9 mouse cellular contexts compared by ENCODE assay signal in the genomic region with DNA sequence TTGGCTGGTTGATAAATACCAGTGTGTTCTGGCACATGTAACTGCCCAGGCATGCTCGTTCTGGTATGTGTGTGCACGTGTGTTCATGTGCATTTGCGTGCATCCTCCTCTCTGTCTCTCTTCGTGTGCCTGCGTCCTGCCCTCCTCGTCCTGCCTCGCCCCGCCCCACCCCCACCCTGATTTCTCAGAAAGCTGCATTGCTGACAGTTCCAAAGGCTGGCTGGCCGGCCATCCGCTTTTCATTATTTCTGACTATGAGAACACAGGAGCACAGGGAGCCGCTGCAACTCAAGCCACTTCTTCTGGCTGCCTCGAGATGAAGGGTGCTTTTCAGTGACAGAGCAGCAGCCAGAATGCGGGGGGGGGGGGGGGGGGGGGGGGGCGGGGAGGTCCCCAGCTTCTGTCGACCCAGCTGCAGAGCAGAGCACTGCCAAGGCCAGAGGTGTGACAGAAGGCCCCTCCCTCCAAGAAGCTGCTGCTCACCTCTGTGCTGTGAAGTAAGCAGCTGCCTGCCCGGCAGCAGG. TPM values are rescaled to one million over a fixed set of nuclear protein-coding genes. Genes with fewer than 3 reads are reported as not detected.
DNase-seq lines count a peak whose midpoint lies in the region; ATAC-seq and TF ChIP-seq lines count a peak whose summit lies in the region.
"Had no signal": no experiment of that assay in that cellular context is flagged by ENCODE, and none has a peak within 500 bp of the region (broad histone marks: within the 10 kb centered on the region; RNA-seq: fewer than 3 reads in every experiment).

No protein-coding gene starts in this region.

- peak; percentile 25 for DNase-seq in forebrain, embryonic 14.5 days (ENCODE audit: low spot score)
- no peak for DNase-seq in spleen, adult 2 months (ENCODE audit: low read depth in 1 of 2, low spot score in 2 of 2)
- no peak for DNase-seq in spleen, adult 12 weeks (ENCODE audit: low spot score)
- DNase-seq in liver, embryonic 13.5 days, result no peak
- no peak for DNase-seq in left cerebral cortex, postnatal 25 days (ENCODE audit: low spot score in 2 of 2)
- no peak for DNase-seq in left cerebral cortex, adult 9 months (ENCODE audit: low spot score in 2 of 2)
- DNase-seq in kidney, postnatal 14 days, result no peak

- H3K9me3 ChIP-seq in forebrain, embryonic 14.5 days (replicated peaks; ENCODE audit: control insufficient read depth, low read length), result no peaks in the 10 kb centered on the region
- no peaks in the 10 kb centered on the region for H3K9me3 ChIP-seq in forebrain, embryonic 15.5 days
- no peaks in the 10 kb centered on the region for H3K9me3 ChIP-seq in liver, embryonic 13.5 days (replicated peaks)

- intact Hi-C loops in left cerebral cortex, postnatal 25 days (cut with DNase I), result no loop called here

- no peak overlapping the region for H3K27ac ChIP-seq in forebrain, embryonic 14.5 days (ENCODE audit: low read depth, low read length)
- no peak overlapping the region for H3K27ac ChIP-seq in forebrain, embryonic 15.5 days (replicated peaks)
- peak overlapping the region; percentile 58 for H3K27ac ChIP-seq in spleen, adult 2 months (ENCODE audit: insufficient read depth, low read length)
- H3K27ac ChIP-seq in liver, embryonic 13.5 days, result no peak overlapping the region
- H3K27ac ChIP-seq: left cerebral cortex, adult 2 months had no signal

- H3K9ac ChIP-seq in forebrain, embryonic 14.5 days (ENCODE audit: low read length), result no peak overlapping the region
- H3K9ac ChIP-seq in forebrain, embryonic 15.5 days (replicated peaks), result no peak overlapping the region
- no peak overlapping the region for H3K9ac ChIP-seq in liver, embryonic 13.5 days

- H3K36me3 ChIP-seq in forebrain, embryonic 14.5 days (ENCODE audit: control insufficient read depth, insufficient read depth, low read length), result peaks cover 65% of the 10 kb centered on the region
- H3K36me3 ChIP-seq in forebrain, embryonic 15.5 days, result peaks cover 49% of the 10 kb centered on the region
- peaks cover 35% of the 10 kb centered on the region for H3K36me3 ChIP-seq in spleen, adult 2 months (ENCODE audit: control insufficient read depth, insufficient read depth, low read length)
- peaks cover 87% of the 10 kb centered on the region for H3K36me3 ChIP-seq in liver, embryonic 13.5 days

- no peak overlapping the region for H3K4me2 ChIP-seq in forebrain, embryonic 14.5 days (ENCODE audit: low read length)
- H3K4me2 ChIP-seq in forebrain, embryonic 15.5 days (replicated peaks), result no peak overlapping the region
- no peak overlapping the region for H3K4me2 ChIP-seq in liver, embryonic 13.5 days

- TF ChIP-seq POLR2A in spleen, adult 2 months (IDR thresholded peaks at IDR 0.05; ENCODE audit: low read depth, low read length), result no peak

- no peak for TF ChIP-seq CTCF in spleen, adult 2 months (IDR thresholded peaks at IDR 0.05; ENCODE audit: extremely low read depth, insufficient read depth, insufficient read length, insufficient replicate concordance)

- H3K4me1 ChIP-seq in forebrain, embryonic 14.5 days (ENCODE audit: control insufficient read depth, insufficient read depth, low read length), result no peaks in the 10 kb centered on the region
- no peaks in the 10 kb centered on the region for H3K4me1 ChIP-seq in forebrain, embryonic 15.5 days
- H3K4me1 ChIP-seq in spleen, adult 2 months (ENCODE audit: control insufficient read depth, insufficient read depth, insufficient read length), result no peaks in the 10 kb centered on the region
- H3K4me1 ChIP-seq in liver, embryonic 13.5 days (replicated peaks), result peaks cover 20% of the 10 kb centered on the region

- H3K4me3 ChIP-seq in forebrain, embryonic 14.5 days (ENCODE audit: low read depth, low read length), result no peak overlapping the region
- no peak overlapping the region for H3K4me3 ChIP-seq in forebrain, embryonic 15.5 days
- no peak overlapping the region for H3K4me3 ChIP-seq in spleen, adult 2 months (ENCODE audit: extremely low read depth, insufficient read depth, insufficient read length)
- no peak overlapping the region for H3K4me3 ChIP-seq in liver, embryonic 13.5 days (replicated peaks)
- H3K4me3 ChIP-seq: left cerebral cortex, adult 2 months had no signal

- no peak for ATAC-seq in forebrain, embryonic 14.5 days
- ATAC-seq in forebrain, embryonic 15.5 days (replicated peaks), result no peak
- ATAC-seq in liver, embryonic 13.5 days (ENCODE audit: low read depth), result peak; percentile 59; the same call in 1 of the 2 replicates

- 31% methylated on average over 14 of the region's 16 CpGs for WGBS in forebrain, embryonic 14.5 days
- 26% methylated on average over 14 of the region's 16 CpGs for whole genome bisulfite sequencing in forebrain, embryonic 15.5 days
- 68% methylated on average over 15 of the region's 16 CpGs for WGBS in spleen, adult 2 months
- WGBS in liver, embryonic 13.5 days (ENCODE audit: insufficient replicate concordance), result 35% methylated on average over 14 of the region's 16 CpGs

- H3K27me3 ChIP-seq in forebrain, embryonic 14.5 days (replicated peaks; ENCODE audit: control insufficient read depth, insufficient read depth, low read length), result no peaks in the 10 kb centered on the region
- H3K27me3 ChIP-seq in forebrain, embryonic 15.5 days, result no peaks in the 10 kb centered on the region
- no peaks in the 10 kb centered on the region for H3K27me3 ChIP-seq in spleen, adult 2 months (ENCODE audit: control insufficient read depth, insufficient read depth, low read length)
- H3K27me3 ChIP-seq in liver, embryonic 13.5 days, result no peaks in the 10 kb centered on the region

RNA-seq across cellular contexts. Expression of gene Adsl, which starts 18.2 kb away (rescaled TPM):
- polyA plus RNA-seq in forebrain, embryonic 14.5 days (2014; fragmentation: Nextera tagmentation; extraction: Ambion mirVana), result 81.0 and 88.0 TPM in 2 replicates
- 99.2 and 100 TPM in 2 replicates for polyA plus RNA-seq in forebrain, embryonic 15.5 days (2015; fragmentation: Nextera tagmentation; extraction: Ambion mirVana)
- polyA plus RNA-seq in spleen, adult 2 months (2012; rRNA removed), result 43.1 and 46.0 TPM in 2 replicates
- polyA plus RNA-seq in liver, embryonic 13.5 days (2015; fragmentation: Nextera tagmentation; extraction: Ambion mirVana), result 131 and 134 TPM in 2 replicates
- 10 to 100 TPM; 25.5 to 26.0 TPM for total RNA-seq in left cerebral cortex, postnatal 25 days (2021)

RNA-seq across cellular contexts. Expression of gene Sgsm3, which starts 47.5 kb away (rescaled TPM):
- polyA plus RNA-seq in forebrain, embryonic 14.5 days (2014; fragmentation: Nextera tagmentation; extraction: Ambion mirVana), result 43.1 and 46.3 TPM in 2 replicates
- 56.3 and 56.6 TPM in 2 replicates for polyA plus RNA-seq in forebrain, embryonic 15.5 days (2015; fragmentation: Nextera tagmentation; extraction: Ambion mirVana)
- 12.6 and 13.8 TPM in 2 replicates for polyA plus RNA-seq in spleen, adult 2 months (2012; rRNA removed)
- polyA plus RNA-seq in liver, embryonic 13.5 days (2015; fragmentation: Nextera tagmentation; extraction: Ambion mirVana), result 12.9 and 14.3 TPM in 2 replicates
- total RNA-seq in left cerebral cortex, postnatal 25 days (2021), result 10 to 100 TPM; 77.2 to 91.3 TPM
